Mouse (Mus musculus): ENCODE results near the gene Hhat. TPM values are rescaled to one million over a fixed set of nuclear protein-coding genes. Genes with fewer than 3 reads are reported as not detected.

The Hhat gene
- polyA plus RNA-seq, 1 experiment from 2014 or later: 9.0 TPM

- Histone ChIP-seq H3K27me3 (no peaks in the 10 kb centered on the region), H3K4me3 (no peak overlapping the region), H3K9ac (no peak overlapping the region), H3K4me1 (no peaks in the 10 kb centered on the region), H3K36me3 (no peaks in the 10 kb centered on the region), H3K9me3 (0 out of 2 replicates have a peak, but pooled peaks cover 7% of the 10 kb centered on the region), H3K4me2 (no peak overlapping the region), H3K27ac (no peak overlapping the region)
- ATAC-seq (ENCODE audit: insufficient number of reproducible peaks, insufficient read depth, low FRiP score, low TSS enrichment, low read depth): no peak
- 80% methylated on average over 2 of the region's 2 CpGs for WGBS
Observed at GRCm38 (mm10) chr1:192621843-192622242, 149.2 kb downstream of the Hhat start.

GRCm38 (mm10) chr1:192613271-192613670, 157.8 kb downstream of the Hhat start:
- no peak overlapping the region for H3K4me2 ChIP-seq
- no peaks in the 10 kb centered on the region for H3K4me1 ChIP-seq
- H3K4me3 ChIP-seq: no peak overlapping the region
- no peak overlapping the region for H3K27ac ChIP-seq
- H3K9me3 ChIP-seq: no peaks in the 10 kb centered on the region
- 68% methylated on average over 6 of the region's 6 CpGs for WGBS
- H3K9ac ChIP-seq: no peak overlapping the region
- no peak for ATAC-seq (ENCODE audit: insufficient number of reproducible peaks, insufficient read depth, low FRiP score, low TSS enrichment, low read depth)
- no peaks in the 10 kb centered on the region for H3K27me3 ChIP-seq
- no peaks in the 10 kb centered on the region for H3K36me3 ChIP-seq

- Histone ChIP-seq H3K36me3 (no peaks in the 10 kb centered on the region), H3K4me3 (no peak overlapping the region), H3K27ac (no peak overlapping the region), H3K4me2 (no peak overlapping the region), H3K27me3 (no peaks in the 10 kb centered on the region), H3K9ac (no peak overlapping the region), H3K4me1 (no peaks in the 10 kb centered on the region), H3K9me3 (no peaks in the 10 kb centered on the region)
- 72% methylated on average over 11 of the region's 11 CpGs for WGBS
- no peak for ATAC-seq (ENCODE audit: insufficient number of reproducible peaks, insufficient read depth, low FRiP score, low TSS enrichment, low read depth)
Observed at GRCm38 (mm10) chr1:192611996-192612739, 158.9 kb downstream of the Hhat start.

GRCm38 (mm10) chr1:192606876-192607275, 164.1 kb downstream of the Hhat start:
- H3K36me3 ChIP-seq: no peaks in the 10 kb centered on the region
- ATAC-seq (ENCODE audit: insufficient number of reproducible peaks, insufficient read depth, low FRiP score, low TSS enrichment, low read depth): no peak
- H3K9me3 ChIP-seq: no peaks in the 10 kb centered on the region
- WGBS: 83% methylated on average over 8 of the region's 8 CpGs
- H3K4me3 ChIP-seq: no peak overlapping the region
- H3K4me2 ChIP-seq: no peak overlapping the region
- H3K9ac ChIP-seq: no peak overlapping the region
- peaks cover 6% of the 10 kb centered on the region; the same call in 1 of the 2 replicates for H3K4me1 ChIP-seq
- no peak overlapping the region for H3K27ac ChIP-seq
- no peaks in the 10 kb centered on the region for H3K27me3 ChIP-seq

GRCm38 (mm10) chr1:192604413-192604812, 166.6 kb downstream of the Hhat start:
- H3K27me3 ChIP-seq: no peaks in the 10 kb centered on the region
- H3K9ac ChIP-seq: no peak overlapping the region
- no peaks in the 10 kb centered on the region for H3K9me3 ChIP-seq
- H3K36me3 ChIP-seq: no peaks in the 10 kb centered on the region
- H3K4me3 ChIP-seq: no peak overlapping the region
- no peak overlapping the region for H3K4me2 ChIP-seq
- no peak for ATAC-seq (ENCODE audit: insufficient number of reproducible peaks, insufficient read depth, low FRiP score, low TSS enrichment, low read depth)
- 63% methylated on average over 5 of the region's 5 CpGs for WGBS
- peaks cover 6% of the 10 kb centered on the region; the same call in 1 of the 2 replicates for H3K4me1 ChIP-seq
- no peak overlapping the region for H3K27ac ChIP-seq

- Histone ChIP-seq H3K27me3 (no peaks in the 10 kb centered on the region), H3K9ac (no peak overlapping the region), H3K9me3 (no peaks in the 10 kb centered on the region), H3K4me2 (no peak overlapping the region), H3K4me3 (no peak overlapping the region), H3K4me1 (peaks cover 6% of the 10 kb centered on the region; the same call in 1 of the 2 replicates), H3K27ac (no peak overlapping the region), H3K36me3 (no peaks in the 10 kb centered on the region)
- ATAC-seq (ENCODE audit: insufficient number of reproducible peaks, insufficient read depth, low FRiP score, low TSS enrichment, low read depth): no peak
- WGBS: 30% methylated on average over 7 of the region's 7 CpGs
Observed at GRCm38 (mm10) chr1:192603556-192603955, 167.5 kb downstream of the Hhat start.

- H3K36me3 ChIP-seq: no peaks in the 10 kb centered on the region
- no peak overlapping the region for H3K4me2 ChIP-seq
- WGBS: 86% methylated on average over 3 of the region's 3 CpGs
- H3K4me1 ChIP-seq: peaks cover 6% of the 10 kb centered on the region; the same call in 1 of the 2 replicates
- H3K27ac ChIP-seq: no peak overlapping the region
- no peak overlapping the region for H3K4me3 ChIP-seq
- H3K9me3 ChIP-seq: no peaks in the 10 kb centered on the region
- no peaks in the 10 kb centered on the region for H3K27me3 ChIP-seq
- H3K9ac ChIP-seq: no peak overlapping the region
- ATAC-seq (ENCODE audit: insufficient number of reproducible peaks, insufficient read depth, low FRiP score, low TSS enrichment, low read depth): no peak
Observed at GRCm38 (mm10) chr1:192601206-192601605, 169.8 kb downstream of the Hhat start.

GRCm38 (mm10) chr1:192599746-192600145, 171.3 kb downstream of the Hhat start:
- WGBS: 78% methylated on average over 7 of the region's 7 CpGs
- Histone ChIP-seq H3K27ac (no peak overlapping the region), H3K4me3 (no peak overlapping the region), H3K36me3 (no peaks in the 10 kb centered on the region), H3K9ac (no peak overlapping the region), H3K27me3 (no peaks in the 10 kb centered on the region), H3K4me1 (peaks cover 6% of the 10 kb centered on the region; the same call in 1 of the 2 replicates), H3K4me2 (no peak overlapping the region), H3K9me3 (no peaks in the 10 kb centered on the region)
- ATAC-seq (ENCODE audit: insufficient number of reproducible peaks, insufficient read depth, low FRiP score, low TSS enrichment, low read depth): no peak

- ATAC-seq (ENCODE audit: insufficient number of reproducible peaks, insufficient read depth, low FRiP score, low TSS enrichment, low read depth): peak; percentile 66; the same call in 1 of the 2 replicates
- Histone ChIP-seq H3K27me3 (no peaks in the 10 kb centered on the region), H3K9me3 (no peaks in the 10 kb centered on the region; the same call in 1 of the 2 replicates), H3K4me3 (no peak overlapping the region), H3K4me1 (no peaks in the 10 kb centered on the region), H3K36me3 (no peaks in the 10 kb centered on the region), H3K4me2 (no peak overlapping the region), H3K9ac (no peak overlapping the region), H3K27ac (no peak overlapping the region)
- 48% methylated on average over 2 of the region's 2 CpGs for WGBS
Observed at GRCm38 (mm10) chr1:192598380-192598779, 172.6 kb downstream of the Hhat start.

- Histone ChIP-seq H3K36me3 (no peaks in the 10 kb centered on the region), H3K4me2 (no peak overlapping the region), H3K27me3 (no peaks in the 10 kb centered on the region), H3K4me3 (no peak overlapping the region), H3K9me3 (no peaks in the 10 kb centered on the region; the same call in 1 of the 2 replicates), H3K9ac (no peak overlapping the region), H3K4me1 (no peaks in the 10 kb centered on the region), H3K27ac (no peak overlapping the region)
- 73% methylated on average over 4 of the region's 4 CpGs for WGBS
- ATAC-seq (ENCODE audit: insufficient number of reproducible peaks, insufficient read depth, low FRiP score, low TSS enrichment, low read depth): no peak
Observed at GRCm38 (mm10) chr1:192595426-192595825, 175.6 kb downstream of the Hhat start.

- 75% methylated on average over 3 of the region's 3 CpGs for whole genome bisulfite sequencing
Observed at GRCm38 (mm10) chr1:192593492-192593891, 177.5 kb downstream of the Hhat start.

GRCm38 (mm10) chr1:192587451-192587850, 183.6 kb downstream of the Hhat start:
- Histone ChIP-seq H3K4me3 (no peak overlapping the region), H3K4me2 (no peak overlapping the region), H3K9me3 (no peaks in the 10 kb centered on the region), H3K27me3 (no peaks in the 10 kb centered on the region), H3K9ac (no peak overlapping the region), H3K36me3 (no peaks in the 10 kb centered on the region), H3K27ac (no peak overlapping the region), H3K4me1 (peaks cover 11% of the 10 kb centered on the region)
- no peak for ATAC-seq (ENCODE audit: insufficient number of reproducible peaks, insufficient read depth, low FRiP score, low TSS enrichment, low read depth)
- WGBS: 86% methylated on average over 9 of the region's 9 CpGs

More at GRCm38 (mm10) chr1:192593492-192593891, 177.5 kb downstream of the Hhat start:
- no peak overlapping the region for H3K9ac ChIP-seq
- no peaks in the 10 kb centered on the region; the same call in 1 of the 2 replicates for H3K9me3 ChIP-seq
- H3K27me3 ChIP-seq: no peaks in the 10 kb centered on the region
- H3K4me3 ChIP-seq: no peak overlapping the region
- H3K4me2 ChIP-seq: no peak overlapping the region
- H3K4me1 ChIP-seq: peaks cover 3% of the 10 kb centered on the region
- no peaks in the 10 kb centered on the region for H3K36me3 ChIP-seq
- ATAC-seq (ENCODE audit: insufficient number of reproducible peaks, insufficient read depth, low FRiP score, low TSS enrichment, low read depth): no peak
- H3K27ac ChIP-seq: no peak overlapping the region
